Mouse (Mus musculus) testis, adult 2 months (tissue): ENCODE measurements around the gene Arhgef18. TPM values are rescaled to one million over a fixed set of nuclear protein-coding genes. Genes with fewer than 3 reads are reported as not detected.

ENCODE experiments used
- H3K27ac ChIP-seq: fragments of 200-500 bp; 2 replicates; pipeline ENCODE4 v1.5.1; 2012; ENCODE audit warnings: low read depth, low read length; ENCODE audit not compliant: control insufficient read depth, insufficient read depth
- H3K27me3 ChIP-seq: fragments of 200-500 bp; 2 replicates; pipeline ENCODE4 v1.6.1; 2012; ENCODE audit warnings: mild to moderate bottlenecking, low read length, moderate library complexity; ENCODE audit not compliant: control insufficient read depth, insufficient read depth
- H3K36me3 ChIP-seq: fragments of 200-500 bp; 2 replicates; pipeline ENCODE4 v1.6.1; 2012; ENCODE audit warnings: mild to moderate bottlenecking, low read length; ENCODE audit not compliant: control insufficient read depth, insufficient read depth
- H3K4me1 ChIP-seq: fragments of 200-500 bp; 2 replicates; pipeline ENCODE4 v1.6.1; 2012; ENCODE audit warnings: low read length; ENCODE audit not compliant: control insufficient read depth, insufficient read depth
- H3K4me3 ChIP-seq: fragments of 200-500 bp; 2 replicates; pipeline ENCODE4 v1.5.1; 2012; ENCODE audit warnings: low read depth, mild to moderate bottlenecking, low read length, moderate library complexity, mixed read lengths; ENCODE audit not compliant: control insufficient read depth
- CTCF ChIP-seq: fragments of 200-500 bp; IDR thresholded peaks from 2 replicates; pipeline ENCODE4 v1.5.1; 2012; ENCODE audit warnings: low read depth, mild to moderate bottlenecking, inconsistent platforms, low read length, moderate library complexity; ENCODE audit not compliant: control insufficient read depth, insufficient read depth, insufficient replicate concordance
- POLR2A ChIP-seq: fragments of 200-500 bp; IDR thresholded peaks from 2 replicates; pipeline ENCODE4 v1.6.1; 2012; ENCODE audit warnings: low read depth, mild to moderate bottlenecking, inconsistent platforms, low read length, moderate library complexity; ENCODE audit not compliant: control insufficient read depth
- polyA plus RNA-seq: library from polyadenylated mRNA; depleted of rRNA; stranded (reverse); fragments of >200 nt; gene quantifications from 2 replicates; pipeline ENCODE4 v1.2.3, GENCODE M21; 2012; rRNA removed

Gene Arhgef18
- polyA plus RNA-seq, 1 experiment, result 6.7 TPM

DNA sequence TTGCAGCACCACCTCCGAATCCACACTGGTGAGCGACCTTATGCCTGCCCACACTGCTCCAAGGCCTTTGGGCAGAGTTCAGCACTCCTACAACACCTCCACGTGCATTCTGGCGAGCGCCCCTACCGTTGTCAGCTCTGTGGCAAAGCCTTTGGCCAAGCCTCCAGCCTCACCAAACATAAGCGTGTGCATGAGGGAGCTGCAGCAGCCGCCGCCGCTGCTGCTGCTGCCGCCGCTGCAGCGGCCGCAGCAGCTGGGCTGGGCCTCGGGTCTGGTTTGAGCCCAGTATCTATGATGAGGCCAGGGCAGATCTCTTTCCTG lies 103.6 kb downstream of the Arhgef18 start:
- Histone ChIP-seq H3K4me1 (peaks cover 18% of the 10 kb centered on the region), H3K27ac (no peak overlapping the region), H3K27me3 (no peaks in the 10 kb centered on the region), H3K36me3 (no peaks in the 10 kb centered on the region), H3K4me3 (no peak overlapping the region)
- TF ChIP-seq CTCF (no peak), POLR2A (no peak)

GRCm38 (mm10) chr8:3498583-3498982 lies 105.8 kb downstream of the Arhgef18 start:
- Histone ChIP-seq H3K4me1 (peaks cover 10% of the 10 kb centered on the region), H3K27ac (no peak overlapping the region), H3K27me3 (no peaks in the 10 kb centered on the region), H3K36me3 (no peaks in the 10 kb centered on the region), H3K4me3 (no peak overlapping the region)
- TF ChIP-seq POLR2A (no peak), CTCF (no peak)

- Histone ChIP-seq H3K27me3 (no peaks in the 10 kb centered on the region), H3K27ac (peak overlapping the region; percentile 56), H3K4me3 (peak overlapping the region; percentile 86), H3K36me3 (no peaks in the 10 kb centered on the region), H3K4me1 (peaks cover 10% of the 10 kb centered on the region)
- TF ChIP-seq CTCF (no peak), POLR2A (no peak)
These were observed 106.9 kb downstream of the Arhgef18 start for GRCm38 (mm10) chr8:3499751-3500150.

GRCm38 (mm10) chr8:3500235-3501090 lies 107.7 kb downstream of the Arhgef18 start, which contains the start of gene Mcoln1:
Gene Mcoln1, plus strand, starts transcription at chr8:3500457.
- TF ChIP-seq POLR2A, result peak; percentile 77
- TF ChIP-seq CTCF, result no peak

DNA sequence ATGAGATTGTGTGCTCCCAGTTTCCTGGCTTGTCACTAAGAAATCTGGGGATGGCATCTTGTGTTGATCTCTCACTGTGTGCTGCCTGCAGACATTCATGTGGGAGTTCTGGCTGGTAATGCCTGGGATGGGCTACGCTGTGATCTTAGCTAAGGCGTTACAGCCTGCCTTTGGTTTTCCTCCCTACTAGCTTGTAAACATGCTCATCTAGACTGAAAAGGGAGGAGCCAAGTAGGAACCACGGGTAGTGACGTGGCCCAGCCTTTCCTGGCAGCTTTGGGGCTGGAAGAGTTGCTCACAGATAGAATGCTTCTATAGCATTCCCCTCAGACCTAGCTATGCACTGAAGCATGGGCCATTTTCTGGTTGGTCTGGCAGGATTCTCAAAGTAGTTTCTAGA lies 109.4 kb downstream of the Arhgef18 start:
- no peak overlapping the region for H3K4me3 ChIP-seq
- H3K27ac ChIP-seq, result no peak overlapping the region
- H3K4me1 ChIP-seq, result peaks cover 7% of the 10 kb centered on the region
- H3K27me3 ChIP-seq, result no peaks in the 10 kb centered on the region
- TF ChIP-seq CTCF (no peak), POLR2A (no peak)
- H3K36me3 ChIP-seq, result no peaks in the 10 kb centered on the region

More at GRCm38 (mm10) chr8:3500235-3501090, 107.7 kb downstream of the Arhgef18 start, which contains the start of gene Mcoln1:
- no peaks in the 10 kb centered on the region for H3K36me3 ChIP-seq
- H3K4me1 ChIP-seq, result peaks cover 10% of the 10 kb centered on the region
- no peaks in the 10 kb centered on the region for H3K27me3 ChIP-seq
- peak within 1 kb of the TSS; percentile 86 for H3K4me3 ChIP-seq
- H3K27ac ChIP-seq, result peak within 1 kb of the TSS; percentile 56

Other genes with a start within 250 kb of the Arhgef18 start
- gene Insr, start 113.4 kb upstream of the Arhgef18 start, polyA plus RNA-seq, result 5.2 and 5.8 TPM in 2 replicates
- 0.13 and 0.46 TPM in 2 replicates for gene A430078G23Rik, start 39.6 kb upstream of the Arhgef18 start, polyA plus RNA-seq
- gene Pex11g, start 74.7 kb downstream of the Arhgef18 start, polyA plus RNA-seq, result 47.9 and 51.1 TPM in 2 replicates
- 72.2 and 114 TPM in 2 replicates for gene Tex45, start 77.9 kb downstream of the Arhgef18 start, polyA plus RNA-seq
- 3.8 and 3.9 TPM in 2 replicates for gene Zfp358, start 100.1 kb downstream of the Arhgef18 start, polyA plus RNA-seq
- gene Mcoln1, start 107.5 kb downstream of the Arhgef18 start, polyA plus RNA-seq, result 39.7 and 46.5 TPM in 2 replicates
- 12.4 and 17.8 TPM in 2 replicates for gene Pnpla6, start 122.4 kb downstream of the Arhgef18 start, polyA plus RNA-seq
- gene C330021F23Rik, start 175.0 kb downstream of the Arhgef18 start, polyA plus RNA-seq, result 0.14 TPM in 1 of 2 replicates, not detected in the other
- gene Camsap3, start 194.3 kb downstream of the Arhgef18 start, polyA plus RNA-seq, result 28.7 and 34.4 TPM in 2 replicates
- gene Xab2, start 228.3 kb downstream of the Arhgef18 start, polyA plus RNA-seq, result 58.6 and 65.9 TPM in 2 replicates
- gene Pet100, start 228.5 kb downstream of the Arhgef18 start, polyA plus RNA-seq, result 23.6 and 31.5 TPM in 2 replicates
- not detected in 2 replicates for gene Pcp2, start 232.5 kb downstream of the Arhgef18 start, polyA plus RNA-seq
- 81.4 and 134 TPM in 2 replicates for gene Stxbp2, start 237.9 kb downstream of the Arhgef18 start, polyA plus RNA-seq